Mouse (Mus musculus) embryonic facial prominence, embryonic 15.5 days (tissue): ENCODE data around the gene Il12rb1. TPM values are rescaled to one million over a fixed set of nuclear protein-coding genes. Genes with fewer than 3 reads are reported as not detected.

ENCODE experiments used
- ATAC-seq: fragments of 200-750 bp; cut with Nextera tagmentation; 2 replicates; pipeline ENCODE4 v1.8.0; 2017; ENCODE audit warnings: low read depth, moderate TSS enrichment; ENCODE audit not compliant: insufficient number of reproducible peaks, low FRiP score, low TSS enrichment
- H3K27ac ChIP-seq: fragments of 300-500 bp; sonication (generic); replicated peaks from 2 replicates; pipeline ENCODE4 v1.5.1; 2015; ENCODE audit warnings: mild to moderate bottlenecking, inconsistent platforms
- H3K27me3 ChIP-seq: fragments of 300-500 bp; sonication (generic); 2 replicates; pipeline ENCODE4 v1.6.1; 2015; ENCODE audit warnings: inconsistent platforms
- H3K36me3 ChIP-seq: fragments of 300-500 bp; sonication (generic); 2 replicates; pipeline ENCODE4 v1.6.1; 2015; ENCODE audit warnings: mild to moderate bottlenecking, inconsistent platforms
- H3K4me1 ChIP-seq: fragments of 300-500 bp; sonication (generic); 2 replicates; pipeline ENCODE4 v1.6.1; 2015; ENCODE audit warnings: inconsistent platforms
- H3K4me2 ChIP-seq: fragments of 300-500 bp; sonication (generic); replicated peaks from 2 replicates; pipeline ENCODE4 v1.6.1; 2015; ENCODE audit warnings: mild to moderate bottlenecking, inconsistent platforms
- H3K4me3 ChIP-seq: fragments of 300-500 bp; sonication (generic); replicated peaks from 2 replicates; pipeline ENCODE4 v1.5.1; 2015; ENCODE audit warnings: mild to moderate bottlenecking, inconsistent platforms
- H3K9ac ChIP-seq: fragments of 300-500 bp; sonication (generic); 2 replicates; pipeline ENCODE4 v1.6.1; 2015; ENCODE audit warnings: inconsistent platforms
- H3K9me3 ChIP-seq: fragments of 300-500 bp; sonication (generic); replicated peaks from 2 replicates; pipeline ENCODE4 v1.6.1; 2016; ENCODE audit warnings: inconsistent platforms
- WGBS: fragments of 180-500 bp; shearing (Covaris S2); methylation state at CpG from one replicate; pipeline ENCODE4 v1.1.7; 2015; 5-methylcytosine and 5-hydroxymethylcytosine counted together
- polyA plus RNA-seq: library from polyadenylated mRNA; unstranded; fragments of >200 nt; fragmentation: Nextera tagmentation; extraction: Ambion mirVana; gene quantifications from 2 replicates; pipeline ENCODE4 v1.2.1, GENCODE M21; 2015

Il12rb1 gene
- polyA plus RNA-seq, 1 experiment from 2014 or later, result 0.28 TPM

GRCm38 (mm10) chr8:70766571-70767440, 41.4 kb upstream of the Il12rb1 start:
- 7% methylated on average over 21 of the region's 21 CpGs for WGBS
- Histone ChIP-seq H3K4me1 (peaks cover 28% of the 10 kb centered on the region), H3K36me3 (peaks cover 39% of the 10 kb centered on the region), H3K27me3 (no peaks in the 10 kb centered on the region), H3K9me3 (no peaks in the 10 kb centered on the region), H3K4me3 (peak overlapping the region; percentile 48), H3K27ac (peak overlapping the region; percentile 48; the same call in 1 of the 2 replicates), H3K9ac (peak overlapping the region; percentile 42), H3K4me2 (peak overlapping the region; percentile 91)
- ATAC-seq, result peak; percentile 5; the same call in 1 of the 2 replicates

- Histone ChIP-seq H3K4me1 (peaks cover 31% of the 10 kb centered on the region), H3K27ac (0 out of 2 replicates have a peak overlapping the region, but pooled peaks have one; percentile 1), H3K4me3 (no peak overlapping the region), H3K9me3 (no peaks in the 10 kb centered on the region), H3K27me3 (no peaks in the 10 kb centered on the region), H3K36me3 (peaks cover 45% of the 10 kb centered on the region), H3K9ac (no peak overlapping the region), H3K4me2 (no peak overlapping the region)
- WGBS, result 78% methylated on average over 6 of the region's 6 CpGs
- no peak for ATAC-seq
These were observed 40.7 kb upstream of the Il12rb1 start for GRCm38 (mm10) chr8:70767503-70767902.

GRCm38 (mm10) chr8:70768231-70768776, 39.9 kb upstream of the Il12rb1 start:
- Histone ChIP-seq H3K4me2 (no peak overlapping the region), H3K4me3 (no peak overlapping the region), H3K9me3 (no peaks in the 10 kb centered on the region), H3K9ac (no peak overlapping the region), H3K27ac (no peak overlapping the region), H3K4me1 (peaks cover 39% of the 10 kb centered on the region), H3K27me3 (no peaks in the 10 kb centered on the region), H3K36me3 (peaks cover 51% of the 10 kb centered on the region)
- ATAC-seq, result no peak
- WGBS, result 93% methylated on average over 32 of the region's 32 CpGs

- Histone ChIP-seq H3K9ac (no peak overlapping the region), H3K4me2 (no peak overlapping the region), H3K36me3 (peaks cover 45% of the 10 kb centered on the region), H3K4me3 (no peak overlapping the region), H3K4me1 (peaks cover 46% of the 10 kb centered on the region), H3K27me3 (no peaks in the 10 kb centered on the region), H3K27ac (no peak overlapping the region), H3K9me3 (no peaks in the 10 kb centered on the region)
- ATAC-seq, result no peak
- WGBS, result 85% methylated on average over 16 of the region's 16 CpGs
These were observed 39.3 kb upstream of the Il12rb1 start for GRCm38 (mm10) chr8:70768956-70769355.

GRCm38 (mm10) chr8:70769359-70769758, 38.9 kb upstream of the Il12rb1 start:
- Histone ChIP-seq H3K4me1 (peaks cover 50% of the 10 kb centered on the region), H3K4me2 (no peak overlapping the region), H3K36me3 (peaks cover 45% of the 10 kb centered on the region), H3K9ac (no peak overlapping the region), H3K27me3 (no peaks in the 10 kb centered on the region), H3K27ac (no peak overlapping the region), H3K4me3 (no peak overlapping the region), H3K9me3 (no peaks in the 10 kb centered on the region)
- 4% methylated on average over 26 of the region's 26 CpGs for WGBS
- ATAC-seq, result peak; percentile 41

- Histone ChIP-seq H3K4me1 (peaks cover 55% of the 10 kb centered on the region), H3K27me3 (no peaks in the 10 kb centered on the region), H3K27ac (no peak overlapping the region), H3K4me2 (no peak overlapping the region), H3K9ac (no peak overlapping the region), H3K9me3 (no peaks in the 10 kb centered on the region), H3K4me3 (no peak overlapping the region), H3K36me3 (peaks cover 45% of the 10 kb centered on the region)
- WGBS, result 71% methylated on average over 12 of the region's 12 CpGs
- ATAC-seq, result no peak
These were observed 38.4 kb upstream of the Il12rb1 start for GRCm38 (mm10) chr8:70769858-70770257.

GRCm38 (mm10) chr8:70770748-70771147, 37.5 kb upstream of the Il12rb1 start:
- Histone ChIP-seq H3K4me2 (no peak overlapping the region), H3K4me3 (no peak overlapping the region), H3K4me1 (peaks cover 57% of the 10 kb centered on the region), H3K27ac (no peak overlapping the region), H3K27me3 (no peaks in the 10 kb centered on the region), H3K9me3 (no peaks in the 10 kb centered on the region), H3K9ac (no peak overlapping the region), H3K36me3 (peaks cover 45% of the 10 kb centered on the region)
- no peak for ATAC-seq
- WGBS, result 91% methylated on average over 13 of the region's 13 CpGs

GRCm38 (mm10) chr8:70771217-70771616, 37.0 kb upstream of the Il12rb1 start:
- Histone ChIP-seq H3K27me3 (no peaks in the 10 kb centered on the region), H3K4me3 (no peak overlapping the region), H3K36me3 (peaks cover 45% of the 10 kb centered on the region), H3K4me1 (peaks cover 56% of the 10 kb centered on the region), H3K9me3 (no peaks in the 10 kb centered on the region), H3K4me2 (no peak overlapping the region), H3K9ac (no peak overlapping the region), H3K27ac (no peak overlapping the region)
- no peak for ATAC-seq
- 83% methylated on average over 7 of the region's 7 CpGs for WGBS

GRCm38 (mm10) chr8:70772075-70772474, 36.2 kb upstream of the Il12rb1 start:
- Histone ChIP-seq H3K9me3 (no peaks in the 10 kb centered on the region), H3K36me3 (peaks cover 45% of the 10 kb centered on the region), H3K4me1 (peaks cover 47% of the 10 kb centered on the region), H3K9ac (no peak overlapping the region), H3K4me2 (no peak overlapping the region), H3K27me3 (no peaks in the 10 kb centered on the region), H3K4me3 (no peak overlapping the region), H3K27ac (no peak overlapping the region)
- ATAC-seq, result no peak
- 92% methylated on average over 13 of the region's 13 CpGs for WGBS

- Histone ChIP-seq H3K4me3 (no peak overlapping the region), H3K9ac (no peak overlapping the region), H3K4me1 (peaks cover 50% of the 10 kb centered on the region), H3K27me3 (no peaks in the 10 kb centered on the region), H3K27ac (peak overlapping the region; percentile 69), H3K4me2 (peak overlapping the region; percentile 38; the same call in 1 of the 2 replicates), H3K36me3 (peaks cover 41% of the 10 kb centered on the region), H3K9me3 (no peaks in the 10 kb centered on the region)
- WGBS, result 80% methylated on average over 9 of the region's 9 CpGs
- ATAC-seq, result no peak
These were observed 35.4 kb upstream of the Il12rb1 start for GRCm38 (mm10) chr8:70772890-70773289.

GRCm38 (mm10) chr8:70773410-70773809, 34.8 kb upstream of the Il12rb1 start:
- Histone ChIP-seq H3K36me3 (peaks cover 39% of the 10 kb centered on the region), H3K4me1 (peaks cover 55% of the 10 kb centered on the region), H3K9ac (no peak overlapping the region), H3K4me3 (peak overlapping the region; percentile 2; the same call in 1 of the 2 replicates), H3K27ac (peak overlapping the region; percentile 69), H3K9me3 (no peaks in the 10 kb centered on the region), H3K27me3 (no peaks in the 10 kb centered on the region), H3K4me2 (peak overlapping the region; percentile 38)
- WGBS, result 42% methylated on average over 5 of the region's 5 CpGs
- no peak for ATAC-seq
